ENCODE assay signal across 21 mouse cellular contexts in genomic region chr7:89909711-89910110, GRCm38 (mm10). TPM values are rescaled to one million over a fixed set of nuclear protein-coding genes. Genes with fewer than 3 reads are reported as not detected.
A peak's percentile ranks its signal among the peaks of the same experiment; 100 is the strongest.
DNase-seq lines count a peak whose midpoint lies in the region; ATAC-seq lines count a peak whose summit lies in the region.
"Had no signal": no experiment of that assay in that cellular context is flagged by ENCODE, and none has a peak within 500 bp of the region (broad histone marks: within the 10 kb centered on the region; RNA-seq: fewer than 3 reads in every experiment).

No protein-coding gene starts in this region.

- H3K9me3 ChIP-seq in kidney, embryonic 14.5 days (ENCODE audit: control insufficient read depth, low read length): no peaks in the 10 kb centered on the region
- no peaks in the 10 kb centered on the region for H3K9me3 ChIP-seq in limb, embryonic 13.5 days
- H3K9me3 ChIP-seq: embryonic facial prominence, embryonic 15.5 days; forebrain, embryonic 10.5 days; heart, embryonic 12.5 days; hindbrain, embryonic 15.5 days had no signal

- no peaks in the 10 kb centered on the region for H3K36me3 ChIP-seq in kidney, embryonic 14.5 days (ENCODE audit: control insufficient read depth, insufficient read depth, low read length)
- H3K36me3 ChIP-seq in limb, embryonic 13.5 days: no peaks in the 10 kb centered on the region
- H3K36me3 ChIP-seq: embryonic facial prominence, embryonic 15.5 days; forebrain, embryonic 10.5 days had no signal

- 79% methylated on average over 4 of the region's 4 CpGs for WGBS in kidney, embryonic 14.5 days
- WGBS in limb, embryonic 13.5 days: 46% methylated on average over 4 of the region's 4 CpGs

- no peaks in the 10 kb centered on the region for H3K27me3 ChIP-seq in kidney, embryonic 14.5 days (ENCODE audit: control insufficient read depth, insufficient read depth, low read length)
- H3K27me3 ChIP-seq in limb, embryonic 13.5 days: no peaks in the 10 kb centered on the region
- H3K27me3 ChIP-seq: embryonic facial prominence, embryonic 15.5 days; heart, embryonic 12.5 days; hindbrain, embryonic 15.5 days had no signal

- no peak overlapping the region for H3K4me3 ChIP-seq in kidney, embryonic 14.5 days (ENCODE audit: low read length)
- no peak overlapping the region; the same call in 1 of the 2 replicates for H3K4me3 ChIP-seq in limb, embryonic 13.5 days
- H3K4me3 ChIP-seq: embryonic facial prominence, embryonic 15.5 days; erythroblast, embryonic 14.5 days; forebrain, embryonic 10.5 days; heart, embryonic 12.5 days; hindbrain, embryonic 15.5 days had no signal

- DNase-seq in heart, adult 11 months: peak; percentile 87
- DNase-seq in heart, postnatal 25 days (ENCODE audit: low spot score): no peak
- DNase-seq in kidney, adult 9 months: peak; percentile 23
- peak; percentile 33 for DNase-seq in gastrocnemius, postnatal 14 days
- DNase-seq in left cerebral cortex, adult 18-20 months (ENCODE audit: low spot score in 2 of 2): no peak
- no peak for DNase-seq in cerebellum, adult 18-20 months
- DNase-seq: adrenal gland, adult 8-10 months; adrenal gland, postnatal 36 days; cerebellum, adult 8-10 months; cerebellum, postnatal 14 days; heart, postnatal 36 days had no signal

- H3K9ac ChIP-seq in kidney, embryonic 14.5 days (ENCODE audit: low read depth, low read length): no peak overlapping the region
- H3K9ac ChIP-seq in limb, embryonic 13.5 days: no peak overlapping the region
- H3K9ac ChIP-seq: embryonic facial prominence, embryonic 15.5 days; heart, embryonic 12.5 days; hindbrain, embryonic 15.5 days had no signal

- intact Hi-C loops in heart, postnatal 25 days (cut with DNase I): loop anchor here (5.0 kb wide), 1 partner anchor 432 kb away; no protein-coding TSS in a partner anchor
- intact Hi-C loops in gastrocnemius, postnatal 14 days (cut with DNase I; ENCODE audit: low total_unique reads): no loop called here

- no peak for ATAC-seq in kidney, embryonic 14.5 days (ENCODE audit: low FRiP score, low TSS enrichment)
- no peak for ATAC-seq in limb, embryonic 13.5 days (ENCODE audit: low FRiP score, low read depth)
- ATAC-seq: forebrain, embryonic 14.5 days; inflammation-experienced regulatory T-cells, adult 6 months had no signal

- no peaks in the 10 kb centered on the region for H3K4me1 ChIP-seq in kidney, embryonic 14.5 days (ENCODE audit: control insufficient read depth, insufficient read depth, low read length)
- peaks cover 13% of the 10 kb centered on the region for H3K4me1 ChIP-seq in limb, embryonic 13.5 days
- H3K4me1 ChIP-seq: heart, embryonic 12.5 days; hindbrain, embryonic 15.5 days had no signal

- H3K4me2 ChIP-seq in kidney, embryonic 14.5 days (replicated peaks; ENCODE audit: low read depth, low read length): no peak overlapping the region
- H3K4me2 ChIP-seq in limb, embryonic 13.5 days (replicated peaks): peak overlapping the region; percentile 48
- H3K4me2 ChIP-seq: heart, embryonic 12.5 days; hindbrain, embryonic 15.5 days had no signal

- no peak overlapping the region for H3K27ac ChIP-seq in kidney, embryonic 14.5 days (ENCODE audit: low read depth, low read length)
- no peak overlapping the region for H3K27ac ChIP-seq in limb, embryonic 13.5 days
- H3K27ac ChIP-seq: embryonic facial prominence, embryonic 15.5 days; forebrain, embryonic 10.5 days; hindbrain, embryonic 15.5 days had no signal

RNA-seq across cellular contexts. Expression of gene Ccdc81, which starts 6.3 kb away (rescaled TPM):
- total RNA-seq in heart, postnatal 25 days (2021): not detected
- polyA plus RNA-seq in kidney, embryonic 14.5 days (2014; fragmentation: Nextera tagmentation; extraction: Ambion mirVana): not detected in 2 replicates
- under 1 TPM in 1 of 2 experiments, not detected in 1; 0.16 TPM for total RNA-seq in gastrocnemius, postnatal 14 days (2021)
- polyA plus RNA-seq in limb, embryonic 13.5 days (2015; fragmentation: Nextera tagmentation; extraction: Ambion mirVana): 0.13 and 0.24 TPM in 2 replicates
- under 1 TPM; 0.28 to 0.44 TPM for total RNA-seq in left cerebral cortex, adult 18-20 months (2021)
- total RNA-seq: heart, adult 8-10 months; heart, postnatal 36 days had no signal
- polyA plus RNA-seq: erythroblast, embryonic 14.5 days; forebrain, embryonic 10.5 days; inflammation-experienced regulatory T-cells, adult 6 months had no signal

RNA-seq across cellular contexts. Expression of gene Hikeshi, which starts 31.3 kb away (rescaled TPM):
- 10 to 100 TPM; 72.7 to 80.1 TPM for total RNA-seq in heart, postnatal 25 days (2021)
- polyA plus RNA-seq in kidney, embryonic 14.5 days (2014; fragmentation: Nextera tagmentation; extraction: Ambion mirVana): 144 and 154 TPM in 2 replicates
- total RNA-seq in gastrocnemius, postnatal 14 days (2021): 10 to 100 TPM; 78.7 to 78.9 TPM
- 124 and 134 TPM in 2 replicates for polyA plus RNA-seq in limb, embryonic 13.5 days (2015; fragmentation: Nextera tagmentation; extraction: Ambion mirVana)
- total RNA-seq in left cerebral cortex, adult 18-20 months (2021): 10 to 100 TPM; 83.6 to 84.5 TPM

Comparison
In these comparisons a context has a peak if more than half of its experiments do, and no peak if none do; other contexts are left out.
1. DNase-seq: peak in heart, adult 11 months (single experiment), kidney, adult 9 months (single experiment) and gastrocnemius, postnatal 14 days (single experiment); none in heart, postnatal 25 days (single experiment), left cerebral cortex, adult 18-20 months (0 of 2) and cerebellum, adult 18-20 months (0 of 2).